Mouse (Mus musculus): Measurements from ENCODE around the gene Jmjd6.
"Not testable (repeated sequence)": the region's sequence is repeated elsewhere in the genome, so short reads cannot be mapped to it uniquely, and the experiment has no call there.

- not testable (repeated sequence) for TF ChIP-seq POLR2A (IDR thresholded peaks at IDR 0.05; ENCODE audit: low read depth, low read length); CTCF (IDR thresholded peaks at IDR 0.05; ENCODE audit: extremely low read depth, insufficient read length, insufficient replicate concordance, low read depth, low read length)
Measured at GRCm38 (mm10) chr11:116848877-116849178, 5.6 kb upstream of the Jmjd6 start.

Measured in small intestine, adult 2 months (tissue).